Mouse (Mus musculus) lung, postnatal 0 days (tissue): ENCODE results near the gene Nfe2l2. TPM values are rescaled to one million over a fixed set of nuclear protein-coding genes. Genes with fewer than 3 reads are reported as not detected.

Source experiments
- ATAC-seq: fragments of 200-750 bp; cut with Nextera tagmentation; 2 replicates; pipeline ENCODE4 v1.8.0; 2017; ENCODE audit warnings: moderate library complexity
- DNase-seq: peaks from one replicate; pipeline ENCODE4 v3.0.0-alpha.2; 2016; ENCODE audit warnings: low spot score
- H3K27ac ChIP-seq: fragments of 300-500 bp; sonication (generic); 2 replicates; pipeline ENCODE4 v1.5.1; 2014; ENCODE audit warnings: antibody characterized with exemption, mild to moderate bottlenecking, low read length, mixed read lengths
- H3K27me3 ChIP-seq: fragments of 300-500 bp; sonication (generic); replicated peaks from 2 replicates; pipeline ENCODE4 v1.6.1; 2014; ENCODE audit warnings: low read length, mixed read lengths; ENCODE audit not compliant: insufficient read depth
- H3K36me3 ChIP-seq: fragments of 300-500 bp; sonication (generic); 2 replicates; pipeline ENCODE4 v1.6.1; 2014; ENCODE audit warnings: low read length, mixed read lengths; ENCODE audit not compliant: insufficient read depth
- H3K4me1 ChIP-seq: fragments of 300-500 bp; sonication (generic); 2 replicates; pipeline ENCODE4 v1.6.1; 2014; ENCODE audit warnings: antibody characterized with exemption, low read depth, low read length, mixed read lengths; ENCODE audit not compliant: insufficient read depth
- H3K4me2 ChIP-seq: fragments of 300-500 bp; sonication (generic); replicated peaks from 2 replicates; pipeline ENCODE4 v1.6.1; 2014; ENCODE audit warnings: low read depth, mild to moderate bottlenecking, low read length, moderate library complexity, mixed read lengths
- H3K4me3 ChIP-seq: fragments of 300-500 bp; sonication (generic); 2 replicates; pipeline ENCODE4 v1.5.1; 2014; ENCODE audit warnings: low read depth, low read length
- H3K9ac ChIP-seq: fragments of 300-500 bp; sonication (generic); replicated peaks from 2 replicates; pipeline ENCODE4 v1.6.1; 2014; ENCODE audit warnings: low read depth, mild to moderate bottlenecking
- H3K9me3 ChIP-seq: fragments of 300-500 bp; sonication (generic); 2 replicates; pipeline ENCODE4 v1.6.1; 2016; ENCODE audit warnings: low read length, mixed read lengths
- CTCF ChIP-seq: IDR thresholded peaks from 2 replicates; pipeline ENCODE4 v1.5.1; 2016; ENCODE audit warnings: antibody characterized with exemption, mild to moderate bottlenecking
- EP300 ChIP-seq: IDR thresholded peaks from 2 replicates; pipeline ENCODE4 v1.6.1; 2016; ENCODE audit warnings: antibody characterized with exemption, mild to moderate bottlenecking, control low read depth
- WGBS: fragments of 180-500 bp; shearing (Covaris S2); extraction: QIAGEN DNeasy Blood & Tissue Kit; methylation state at CpG from one replicate; pipeline ENCODE4 v1.1.7; 2014; 5-methylcytosine and 5-hydroxymethylcytosine counted together
- polyA plus RNA-seq: library from polyadenylated mRNA; unstranded; fragments of >200 nt; fragmentation: Nextera tagmentation; extraction: Ambion mirVana; gene quantifications from 2 replicates; pipeline ENCODE4 v1.2.1, GENCODE M21; 2015

The Nfe2l2 gene
- polyA plus RNA-seq, 1 experiment from 2014 or later: 116 TPM

DNA sequence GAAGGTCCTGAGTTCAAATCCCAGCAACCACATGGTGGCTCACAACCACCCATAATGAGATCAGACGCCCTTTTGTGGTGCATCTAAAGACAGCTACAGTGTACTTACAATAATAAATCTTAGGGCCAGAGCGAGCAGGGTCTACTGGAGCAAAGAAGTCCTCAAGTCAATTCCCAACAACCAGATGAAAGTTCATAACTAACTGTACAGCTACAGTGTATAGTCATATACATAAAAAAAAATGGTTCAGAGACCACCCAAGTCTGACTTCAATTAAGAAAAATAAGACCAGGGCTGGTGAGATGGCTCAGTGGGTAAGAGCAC, 33.1 kb downstream of the Nfe2l2 start:
- TF ChIP-seq CTCF: no peak
- TF ChIP-seq EP300: no peak
- H3K9me3 ChIP-seq: no peaks in the 10 kb centered on the region
- DNase-seq (no peak), ATAC-seq (no peak)
- no peak overlapping the region for H3K27ac ChIP-seq
- peaks cover 12% of the 10 kb centered on the region; the same call in 1 of the 2 replicates for H3K36me3 ChIP-seq
- H3K4me1 ChIP-seq: no peaks in the 10 kb centered on the region
- WGBS: 76% methylated on average over 2 of the region's 2 CpGs
- H3K27me3 ChIP-seq: no peaks in the 10 kb centered on the region
- H3K9ac ChIP-seq: no peak overlapping the region
- H3K4me2 ChIP-seq: no peak overlapping the region
- no peak overlapping the region for H3K4me3 ChIP-seq

DNA sequence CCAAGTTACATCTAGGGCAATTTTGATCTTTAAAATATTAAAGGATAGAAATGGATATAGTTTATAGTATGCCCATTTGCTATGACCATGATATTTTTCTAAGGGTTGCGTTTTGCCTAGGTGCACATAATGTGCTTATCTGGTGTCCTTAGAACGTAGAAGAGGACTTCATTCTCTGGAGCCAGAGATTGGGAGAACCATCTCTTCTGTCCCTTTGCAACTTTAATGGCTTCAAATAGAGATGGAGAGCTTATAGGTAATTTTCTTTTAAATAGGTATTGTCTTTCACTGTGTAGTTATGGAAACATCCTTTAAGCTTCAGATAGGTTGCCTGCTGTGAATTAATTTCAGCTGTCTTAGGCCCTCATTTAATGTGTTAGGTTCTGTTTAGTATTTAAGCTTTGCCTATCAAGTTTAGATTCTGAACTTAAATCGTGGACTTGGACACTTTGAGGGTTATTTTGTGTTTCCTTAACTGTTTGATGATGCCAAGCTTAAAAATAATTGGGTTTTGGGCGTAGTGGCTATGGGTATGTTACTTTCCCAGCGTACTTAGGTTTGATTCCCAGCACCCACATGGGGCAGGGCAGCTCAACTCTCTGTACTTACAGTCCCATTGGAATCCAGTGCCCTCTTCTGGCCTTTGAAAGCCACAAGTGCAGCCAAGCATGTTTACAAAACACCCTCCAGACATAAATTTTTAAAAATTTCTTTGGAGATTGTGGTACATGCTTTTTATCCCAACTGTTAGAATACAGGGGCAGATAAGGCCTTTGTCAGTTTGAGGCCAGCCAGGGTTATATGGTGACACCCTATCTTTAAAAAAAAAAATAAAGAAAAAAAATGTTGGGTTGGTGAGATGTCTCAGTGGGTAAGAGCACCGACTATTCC, 33.8 kb downstream of the Nfe2l2 start:
- no peak for ATAC-seq
- Histone ChIP-seq H3K36me3 (0 out of 2 replicates have a peak, but pooled peaks cover 6% of the 10 kb centered on the region), H3K4me3 (no peak overlapping the region), H3K9ac (no peak overlapping the region), H3K9me3 (no peaks in the 10 kb centered on the region), H3K27ac (no peak overlapping the region), H3K4me2 (no peak overlapping the region), H3K4me1 (no peaks in the 10 kb centered on the region), H3K27me3 (no peaks in the 10 kb centered on the region)
- no peak for DNase-seq
- no peak for TF ChIP-seq EP300
- TF ChIP-seq CTCF: peak; percentile 30; the same call in 1 of the 2 replicates
- 74% methylated on average over 6 of the region's 6 CpGs for WGBS

DNA sequence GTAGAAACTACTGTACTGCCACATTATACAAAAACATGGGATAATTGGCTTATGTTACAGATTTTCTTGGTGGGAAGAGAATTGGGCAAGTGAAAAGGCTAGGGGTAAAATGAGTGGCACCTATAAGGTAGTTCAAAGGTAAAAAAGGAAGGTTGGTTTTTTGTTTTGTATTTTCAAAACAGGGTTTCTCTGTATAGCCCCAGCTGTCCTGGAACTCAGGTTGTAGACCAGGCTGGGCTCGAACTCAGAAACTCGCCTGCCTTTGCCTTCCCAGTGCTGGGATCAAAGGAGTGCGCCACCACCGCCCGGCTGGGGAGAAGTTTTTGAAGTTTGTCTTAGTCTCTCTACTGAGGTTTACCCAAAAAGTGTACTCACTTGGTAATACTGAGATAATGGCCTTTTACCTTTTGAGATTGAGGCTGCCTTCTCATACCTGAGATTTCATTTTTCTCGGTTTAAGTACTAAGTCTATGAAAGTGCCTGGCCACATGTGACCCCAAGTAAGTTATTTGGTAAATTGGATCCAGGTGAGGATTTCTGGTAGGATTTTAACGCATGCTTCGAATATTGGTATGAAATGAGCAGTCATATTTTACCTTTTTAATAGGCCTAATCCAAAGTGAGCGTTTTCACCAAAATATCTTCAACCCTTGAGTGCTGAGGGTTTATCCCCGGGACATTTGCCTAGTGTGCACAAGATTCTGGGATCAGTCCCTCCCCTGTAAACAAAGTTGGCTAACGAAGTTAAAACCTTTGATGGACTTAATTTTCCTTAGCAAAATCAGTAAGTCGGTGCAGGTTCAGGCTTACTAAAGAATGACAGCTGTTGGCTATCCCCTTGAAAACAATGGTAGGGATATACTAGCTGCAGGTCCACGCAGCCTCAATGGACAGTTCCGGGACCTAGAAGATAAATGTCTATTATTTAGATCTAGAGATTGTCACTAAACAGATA, 34.7 kb downstream of the Nfe2l2 start:
- no peaks in the 10 kb centered on the region for H3K9me3 ChIP-seq
- H3K27me3 ChIP-seq: no peaks in the 10 kb centered on the region
- 0 out of 2 replicates have a peak, but pooled peaks cover 10% of the 10 kb centered on the region for H3K36me3 ChIP-seq
- H3K4me2 ChIP-seq: no peak overlapping the region
- DNase-seq: no peak
- peak; percentile 16; the same call in 1 of the 2 replicates for ATAC-seq
- no peak overlapping the region for H3K4me3 ChIP-seq
- no peaks in the 10 kb centered on the region for H3K4me1 ChIP-seq
- no peak overlapping the region for H3K27ac ChIP-seq
- no peak for TF ChIP-seq CTCF
- no peak for TF ChIP-seq EP300
- no peak overlapping the region for H3K9ac ChIP-seq
- 36% methylated on average over 14 of the region's 14 CpGs for WGBS

DNA sequence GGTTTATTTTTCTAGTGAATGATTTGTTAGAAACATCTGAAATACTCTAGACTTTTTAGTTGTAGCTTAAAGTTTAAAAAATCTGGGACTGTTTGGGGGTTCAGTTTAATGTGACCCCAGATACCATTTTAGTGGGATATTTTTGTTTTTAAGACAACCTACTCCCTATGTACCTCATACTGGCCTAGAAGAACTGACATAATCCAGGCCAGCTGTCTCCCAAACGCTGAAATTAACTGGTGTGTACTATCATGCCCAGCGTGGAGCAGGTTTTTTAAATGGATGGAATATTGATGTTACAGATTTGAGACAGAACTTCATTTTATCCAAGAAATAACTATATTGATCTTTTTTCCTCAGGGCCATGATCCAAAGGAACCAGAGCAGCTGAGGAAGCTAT, 43.3 kb downstream of the Nfe2l2 start:
- Histone ChIP-seq H3K36me3 (peaks cover 23% of the 10 kb centered on the region), H3K4me1 (peaks cover 9% of the 10 kb centered on the region; the same call in 1 of the 2 replicates), H3K4me3 (peak overlapping the region; percentile 97), H3K27ac (no peak overlapping the region), H3K27me3 (no peaks in the 10 kb centered on the region), H3K9ac (peak overlapping the region; percentile 97; the same call in 1 of the 2 replicates), H3K4me2 (peak overlapping the region; percentile 53), H3K9me3 (no peaks in the 10 kb centered on the region)
- DNase-seq (no peak), ATAC-seq (no peak)
- TF ChIP-seq CTCF: no peak
- no peak for TF ChIP-seq EP300
- 14% methylated on average over 2 of the region's 2 CpGs for WGBS

DNA sequence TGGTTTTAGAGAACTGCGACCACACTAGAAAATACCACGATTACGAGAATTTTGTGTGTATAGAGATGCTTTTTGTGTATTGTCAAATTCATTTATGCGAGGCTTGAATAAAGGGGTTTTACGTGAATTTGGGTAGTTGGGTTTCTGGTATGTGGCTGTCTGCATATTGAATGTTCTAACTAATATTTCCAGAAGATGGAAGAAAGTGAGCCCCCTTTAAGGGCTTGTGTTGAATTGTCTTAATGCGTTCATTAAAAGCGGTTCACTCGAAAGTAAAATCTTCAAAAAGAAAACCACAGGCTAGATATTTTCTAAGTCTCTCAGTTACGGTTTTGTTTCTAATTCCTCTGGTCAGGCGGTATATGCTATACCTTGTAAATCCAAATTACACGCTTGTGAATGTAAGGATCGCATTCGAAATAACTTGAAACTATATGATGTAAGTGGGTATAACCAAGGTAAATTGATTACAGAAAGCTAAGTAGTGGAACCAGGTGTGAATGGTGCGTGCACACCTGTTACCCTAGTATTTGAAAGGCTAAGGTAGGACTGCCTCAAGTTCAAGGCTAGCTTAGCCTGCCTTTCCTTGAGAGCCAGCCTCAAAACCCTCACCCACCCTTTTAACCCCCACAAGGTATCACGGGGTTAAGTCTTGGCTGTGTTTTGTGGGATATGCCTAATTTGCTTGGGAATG, 44.0 kb downstream of the Nfe2l2 start:
- Histone ChIP-seq H3K9ac (peak overlapping the region; percentile 97), H3K4me3 (peak overlapping the region; percentile 97), H3K4me2 (peak overlapping the region; percentile 53), H3K27me3 (no peaks in the 10 kb centered on the region), H3K9me3 (no peaks in the 10 kb centered on the region), H3K36me3 (peaks cover 23% of the 10 kb centered on the region), H3K27ac (peak overlapping the region; percentile 99), H3K4me1 (peaks cover 9% of the 10 kb centered on the region; the same call in 1 of the 2 replicates)
- TF ChIP-seq CTCF: no peak
- no peak for TF ChIP-seq EP300
- DNase-seq: no peak
- no peak for ATAC-seq
- 2% methylated on average over 15 of the region's 15 CpGs for WGBS
